Mouse (Mus musculus) CH12.LX (cell line): ENCODE results near the gene Pogz. TPM values are rescaled to one million over a fixed set of nuclear protein-coding genes. Genes with fewer than 3 reads are reported as not detected.

Source experiments
- DNase-seq: peaks from one replicate; pipeline ENCODE4 v3.0.0-alpha.2; 2013; ENCODE audit errors: extremely low read depth
- H3K27ac ChIP-seq: 2 replicates; pipeline ENCODE4 v1.5.1; 2012; ENCODE audit warnings: low read depth, mild to moderate bottlenecking, control low read depth, moderate library complexity; ENCODE audit not compliant: insufficient read depth
- H3K27me3 ChIP-seq: replicated peaks from 2 replicates; pipeline ENCODE3; 2012; ENCODE audit warnings: inconsistent platforms
- H3K36me3 ChIP-seq, 2 experiments: replicated peaks in 1 of 2; 2 replicates each; pipeline versions ENCODE3 to v1.6.1; 2012; ENCODE audit warnings: inconsistent platforms in 1 of 2, low read length in 1 of 2, mild to moderate bottlenecking in 1 of 2, mixed read lengths in 1 of 2, moderate library complexity in 1 of 2; ENCODE audit not compliant: control insufficient read depth in 1 of 2, insufficient read depth in 1 of 2
- H3K4me1 ChIP-seq, 2 experiments: 2 replicates each; pipeline ENCODE4 v1.6.1; 2012; ENCODE audit warnings: inconsistent platforms in 1 of 2, moderate library complexity in 1 of 2; ENCODE audit not compliant: insufficient read depth in 2 of 2, control insufficient read depth in 1 of 2
- H3K4me2 ChIP-seq: 2 replicates; pipeline ENCODE4 v1.6.1; 2012; ENCODE audit warnings: low read depth, mild to moderate bottlenecking, control low read depth; ENCODE audit not compliant: poor library complexity, insufficient read depth, severe bottlenecking
- H3K4me3 ChIP-seq, 3 experiments: fragments of 150-350 bp in 1 of 3; sonication (generic) in 1 of 3; replicated peaks in 1 of 3; 2 replicates each; pipeline versions ENCODE3 to v1.5.1; 2011 to 2012; ENCODE audit warnings: low read depth in 2 of 3, low read length in 2 of 3, mild to moderate bottlenecking in 2 of 3, moderate library complexity in 2 of 3, control low read depth in 1 of 3, improper control_type of control experiment in 1 of 3, inconsistent platforms in 1 of 3, mixed read lengths in 1 of 3; ENCODE audit not compliant: poor library complexity in 1 of 3
- H3K79me2 ChIP-seq: replicated peaks from 2 replicates; pipeline ENCODE4 v1.6.1; 2012; ENCODE audit warnings: mild to moderate bottlenecking, moderate library complexity; ENCODE audit not compliant: control insufficient read depth, poor library complexity, insufficient read depth, severe bottlenecking; ENCODE audit errors: extremely low read depth
- H3K9ac ChIP-seq: 2 replicates; pipeline ENCODE4 v1.6.1; 2012; ENCODE audit warnings: low read depth, mild to moderate bottlenecking, control low read depth, moderate library complexity; ENCODE audit not compliant: insufficient read depth
- H3K9me3 ChIP-seq: replicated peaks from 2 replicates; pipeline ENCODE3; 2012; ENCODE audit warnings: low read length, inconsistent platforms, mixed read lengths
- CHD1 ChIP-seq: IDR thresholded peaks from 2 replicates; pipeline ENCODE4 v1.6.1; 2012; ENCODE audit warnings: low read depth, low read length, improper control_type of control experiment, inconsistent platforms
- CHD2 ChIP-seq: IDR thresholded peaks from 2 replicates; pipeline ENCODE4 v1.6.1; 2011; ENCODE audit warnings: low read length, improper control_type of control experiment
- CTCF ChIP-seq, 2 experiments: IDR thresholded peaks in 1 of 2; conservative IDR thresholded peaks in 1 of 2; 2 replicates each; pipeline ENCODE4 v1.5.1; 2011 to 2012; ENCODE audit warnings: low read depth in 2 of 2, low read length in 2 of 2, improper control_type of control experiment in 1 of 2, inconsistent platforms in 1 of 2, mild to moderate bottlenecking in 1 of 2, moderate library complexity in 1 of 2
- EP300 ChIP-seq: IDR thresholded peaks from 2 replicates; pipeline ENCODE4 v1.6.1; 2011; ENCODE audit warnings: low read length, improper control_type of control experiment
- HCFC1 ChIP-seq: IDR thresholded peaks from 2 replicates; pipeline ENCODE4 v1.6.1; 2012; ENCODE audit warnings: low read depth, mild to moderate bottlenecking, inconsistent platforms, low read length, improper control_type of control experiment
- IRF4 ChIP-seq: IDR thresholded peaks from 2 replicates; pipeline ENCODE4 v1.6.1; 2014; ENCODE audit warnings: low read depth, mild to moderate bottlenecking, inconsistent platforms, low read length, improper control_type of control experiment
- JUN ChIP-seq: IDR thresholded peaks from 2 replicates; pipeline ENCODE4 v1.6.1; 2011; ENCODE audit warnings: low read depth, mild to moderate bottlenecking, low read length, improper control_type of control experiment, moderate library complexity; ENCODE audit not compliant: insufficient read depth
- KAT2A ChIP-seq: IDR thresholded peaks from 2 replicates; pipeline ENCODE4 v1.6.1; 2012; ENCODE audit warnings: low read length, improper control_type of control experiment, inconsistent platforms; ENCODE audit not compliant: insufficient replicate concordance
- MAFK ChIP-seq: IDR thresholded peaks from 2 replicates; pipeline ENCODE4 v1.6.1; 2011; ENCODE audit warnings: low read length, improper control_type of control experiment; ENCODE audit not compliant: insufficient replicate concordance
- MAX ChIP-seq: IDR thresholded peaks from 2 replicates; pipeline ENCODE4 v1.6.1; 2011; ENCODE audit warnings: low read length, improper control_type of control experiment
- MAZ ChIP-seq: IDR thresholded peaks from 2 replicates; pipeline ENCODE4 v1.6.1; 2012; ENCODE audit warnings: low read depth, mild to moderate bottlenecking, inconsistent platforms, low read length, improper control_type of control experiment, moderate library complexity
- MEF2A ChIP-seq: IDR thresholded peaks from 2 replicates; pipeline ENCODE4 v1.6.1; 2014; ENCODE audit warnings: low read depth, mild to moderate bottlenecking, inconsistent platforms, low read length, improper control_type of control experiment, borderline replicate concordance
- MXI1 ChIP-seq: IDR thresholded peaks from 2 replicates; pipeline ENCODE4 v1.6.1; 2011; ENCODE audit warnings: mild to moderate bottlenecking, low read depth, low read length, improper control_type of control experiment
- MYC ChIP-seq: IDR thresholded peaks from 2 replicates; pipeline ENCODE4 v1.6.1; 2011; ENCODE audit warnings: low read depth, mild to moderate bottlenecking, improper control_type of control experiment, low read length
- NELFE ChIP-seq: IDR thresholded peaks from 2 replicates; pipeline ENCODE4 v1.6.1; 2011; ENCODE audit warnings: low read depth, low read length, improper control_type of control experiment
- POLR2A ChIP-seq: IDR thresholded peaks from 2 replicates; pipeline ENCODE4 v1.6.1; 2011; ENCODE audit warnings: low read depth, mild to moderate bottlenecking, improper control_type of control experiment, low read length
- POLR2AphosphoS2 ChIP-seq: IDR thresholded peaks from 2 replicates; pipeline ENCODE4 v1.6.1; 2011; ENCODE audit warnings: low read depth, low read length, improper control_type of control experiment
- SIN3A ChIP-seq: IDR thresholded peaks from 2 replicates; pipeline ENCODE4 v1.6.1; 2012; ENCODE audit warnings: low read length, improper control_type of control experiment, inconsistent platforms
- SMC3 ChIP-seq: IDR thresholded peaks from 2 replicates; pipeline ENCODE4 v1.6.1; 2011; ENCODE audit warnings: low read depth, low read length, improper control_type of control experiment
- TCF12 ChIP-seq: IDR thresholded peaks from 2 replicates; pipeline ENCODE4 v1.6.1; 2014; ENCODE audit warnings: low read depth, mild to moderate bottlenecking, inconsistent platforms, low read length, improper control_type of control experiment
- UBTF ChIP-seq: IDR thresholded peaks from 2 replicates; pipeline ENCODE4 v1.6.1; 2012; ENCODE audit warnings: low read depth, mild to moderate bottlenecking, inconsistent platforms, low read length, improper control_type of control experiment, moderate library complexity
- USF2 ChIP-seq: conservative IDR thresholded peaks from 2 replicates; pipeline ENCODE4 v1.6.1; 2011; ENCODE audit warnings: low read depth, low read length, improper control_type of control experiment
- ZNF384 ChIP-seq: IDR thresholded peaks from 2 replicates; pipeline ENCODE4 v1.6.1; 2012; ENCODE audit warnings: low read depth, low read length, improper control_type of control experiment, inconsistent platforms
- dilution Hi-C: fragments of 300-500 bp; cut with MboI; formaldehyde crosslinking; loops from 2 replicates; pipeline ENCODE4 v1.14.3; 2020; ENCODE audit warnings: low sequenced_read_pairs; ENCODE audit not compliant: extremely low pct_unique_long_range_greater_than_20kb, extremely low pct_ligation_motif_present
- in situ Hi-C: fragments of 300-500 bp; cut with MboI; formaldehyde crosslinking; loops from 3 replicates; pipeline ENCODE4 v1.14.3; 2019; ENCODE audit warnings: low sequenced_read_pairs, low pct_ligation_motif_present, low pct_unique_long_range_greater_than_20kb, mixed read lengths
- polyA plus RNA-seq: library from polyadenylated mRNA; unstranded; fragments of >175 nt; gene quantifications from 2 replicates; pipeline ENCODE4 v1.2.1, GENCODE M21; 2012; ENCODE audit warnings: low read depth; ENCODE audit not compliant: insufficient read length
- total RNA-seq, 2 experiments: library from RNA; depleted of rRNA; stranded (reverse); fragments of 300-350 nt in 1 of 2; fragments of >200 nt in 1 of 2; gene quantifications; 2 replicates each; pipeline ENCODE4 v1.2.3; 2012 to 2014

Gene Pogz
- total and polyA plus RNA-seq, 3 experiments, result 7.7 to 23.4 (median 10.1) TPM

- Histone ChIP-seq H3K9me3 (peaks cover 8% of the 10 kb centered on the region), H3K9ac (no peak overlapping the region), H3K27ac (no peak overlapping the region), H3K4me3 (no peak overlapping the region), H3K27me3 (peaks cover 19% of the 10 kb centered on the region), H3K79me2 (peaks cover 8% of the 10 kb centered on the region), H3K36me3 (no peaks in the 10 kb centered on the region), H3K4me1 (peaks cover 0 to 5% of the 10 kb centered on the region in 2 experiments; a peak in 3 of 4 replicates), H3K4me2 (no peak overlapping the region)
- in situ Hi-C loops, result no loop called here
- 0 out of 4 replicates have a peak, but pooled peaks of 1 of the 2 experiments have one; percentile 7 for TF ChIP-seq CTCF (conservative IDR thresholded peaks at IDR 0.05 in 1 of 2, IDR thresholded peaks at IDR 0.05 in 1 of 2; ENCODE audit: low read depth in 2 of 2, low read length in 2 of 2)
- TF ChIP-seq UBTF, result no peak
- no peak for TF ChIP-seq POLR2A
- no peak for TF ChIP-seq EP300
- no peak for TF ChIP-seq SMC3
- no peak for DNase-seq
- dilution Hi-C loops, result no loop called here
These were observed 4.0 kb upstream of the Pogz start for GRCm38 (mm10) chr3:94833358-94833757.

GRCm38 (mm10) chr3:94835396-94835795 lies 2.0 kb upstream of the Pogz start:
- TF ChIP-seq JUN, result no peak
- no peak for TF ChIP-seq CHD1
- no peak for TF ChIP-seq ZNF384
- TF ChIP-seq HCFC1, result no peak
- TF ChIP-seq MAX, result no peak
- no peak for TF ChIP-seq USF2
- TF ChIP-seq MAFK, result no peak
- TF ChIP-seq NELFE, result no peak
- TF ChIP-seq EP300, result no peak
- TF ChIP-seq POLR2AphosphoS2, result no peak
- TF ChIP-seq SIN3A, result no peak
- no peak for TF ChIP-seq TCF12
- TF ChIP-seq MAZ, result no peak
- TF ChIP-seq IRF4, result no peak
- TF ChIP-seq MXI1, result no peak
- no peak for TF ChIP-seq KAT2A
- TF ChIP-seq MEF2A, result no peak
- no peak for TF ChIP-seq CHD2
- no peak for TF ChIP-seq MYC
- peaks cover 0 to 21% of the 10 kb centered on the region in 2 experiments; a peak in 3 of 4 replicates for H3K4me1 ChIP-seq
- H3K4me3 ChIP-seq, result no peak overlapping the region
- H3K9me3 ChIP-seq, result peaks cover 6% of the 10 kb centered on the region
- no peak overlapping the region for H3K9ac ChIP-seq
- peaks cover 27% of the 10 kb centered on the region for H3K79me2 ChIP-seq
- H3K36me3 ChIP-seq, result peaks cover 0 to 7% of the 10 kb centered on the region in 2 experiments
- DNase-seq, result no peak
- in situ Hi-C loops (no loop called here), dilution Hi-C loops (no loop called here)
- H3K27me3 ChIP-seq, result peaks cover 16% of the 10 kb centered on the region
- H3K27ac ChIP-seq, result no peak overlapping the region
- no peak overlapping the region for H3K4me2 ChIP-seq
